Mouse (Mus musculus) myocyte (in vitro differentiated cells): ENCODE results near the gene Plxna4.

Experiments used
- CEBPB ChIP-seq: IDR thresholded peaks from 2 replicates; pipeline ENCODE4 v1.6.1; 2011; ENCODE audit warnings: mild to moderate bottlenecking, moderate library complexity; ENCODE audit not compliant: poor library complexity, insufficient read depth, severe bottlenecking
- E2F4 ChIP-seq: IDR thresholded peaks from one replicate; pipeline ENCODE4 v1.6.1; 2011; ENCODE audit warnings: mild to moderate bottlenecking, control low read depth, moderate library complexity; ENCODE audit not compliant: insufficient read depth
- MAX ChIP-seq: IDR thresholded peaks from one replicate; pipeline ENCODE4 v1.6.1; 2011; ENCODE audit warnings: low read depth, mild to moderate bottlenecking, control low read depth
- MYOD1 ChIP-seq, 3 experiments: IDR thresholded peaks; one replicate each; pipeline ENCODE4 v1.6.1; 2011; ENCODE audit warnings: control low read depth in 2 of 3, low read depth in 2 of 3, mild to moderate bottlenecking in 2 of 3, moderate library complexity in 1 of 3; ENCODE audit not compliant: insufficient read length in 2 of 3, control insufficient read depth in 1 of 3
- MYOG ChIP-seq, 3 experiments: IDR thresholded peaks; one replicate each; pipeline ENCODE4 v1.6.1; 2011; ENCODE audit warnings: control low read depth in 2 of 3, low read depth in 2 of 3, mild to moderate bottlenecking in 2 of 3; ENCODE audit not compliant: insufficient read length in 2 of 3, control insufficient read depth in 1 of 3, insufficient read depth in 1 of 3
- POLR2A ChIP-seq: IDR thresholded peaks from one replicate; pipeline ENCODE4 v1.6.1; 2011; ENCODE audit warnings: low read depth, mild to moderate bottlenecking, control low read depth, moderate library complexity; ENCODE audit not compliant: insufficient read length
- POLR2AphosphoS2 ChIP-seq: IDR thresholded peaks from one replicate; pipeline ENCODE4 v1.6.1; 2011; ENCODE audit warnings: low read depth, control low read depth; ENCODE audit not compliant: insufficient read length
- REST ChIP-seq: IDR thresholded peaks from one replicate; pipeline ENCODE4 v1.6.1; 2011; ENCODE audit warnings: mild to moderate bottlenecking, control low read depth, moderate library complexity; ENCODE audit not compliant: insufficient read depth, insufficient read length
- TCF12 ChIP-seq: IDR thresholded peaks from one replicate; pipeline ENCODE4 v1.6.1; 2011; ENCODE audit warnings: mild to moderate bottlenecking, control low read depth; ENCODE audit not compliant: poor library complexity, insufficient read depth, severe bottlenecking
- TCF3 ChIP-seq: IDR thresholded peaks from one replicate; pipeline ENCODE4 v1.6.1; 2011; ENCODE audit warnings: low read depth, control low read depth; ENCODE audit not compliant: insufficient read length
- USF1 ChIP-seq: IDR thresholded peaks from one replicate; pipeline ENCODE4 v1.6.1; 2011; ENCODE audit warnings: low read depth, mild to moderate bottlenecking, control low read depth, moderate library complexity

DNA sequence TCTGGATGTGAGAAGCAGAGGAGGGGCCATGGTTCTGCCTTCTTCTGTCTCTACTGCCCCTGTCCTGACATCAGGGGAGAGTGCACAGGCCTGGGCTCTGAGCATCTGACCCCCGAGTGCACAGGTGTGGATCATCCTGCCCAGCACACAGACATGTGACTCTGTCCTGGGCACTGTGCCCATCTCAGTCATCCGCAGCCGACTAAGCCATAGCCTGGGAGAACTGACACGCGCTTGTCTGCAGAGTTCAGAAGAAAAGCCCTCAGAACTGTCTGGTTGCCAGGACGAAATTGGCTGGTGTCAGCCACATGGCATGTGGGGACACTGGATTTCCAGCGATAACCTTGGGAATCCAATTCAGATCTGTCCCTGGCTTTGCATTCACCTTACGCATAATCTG, 210.8 kb downstream of the Plxna4 start:
- no peak for TF ChIP-seq POLR2A
- TF ChIP-seq POLR2AphosphoS2: no peak
- no peak for TF ChIP-seq TCF12
- no peak for TF ChIP-seq MYOD1 (IDR thresholded peaks at IDR 0.05; ENCODE audit: control insufficient read depth in 1 of 3, insufficient read length in 2 of 3, low read depth in 2 of 3)
- no peak for TF ChIP-seq MYOG (IDR thresholded peaks at IDR 0.05; ENCODE audit: control insufficient read depth in 1 of 3, insufficient read depth in 1 of 3, insufficient read length in 2 of 3, low read depth in 2 of 3)
- TF ChIP-seq USF1: no peak
- no peak for TF ChIP-seq E2F4
- no peak for TF ChIP-seq CEBPB
- TF ChIP-seq MAX: no peak
- TF ChIP-seq REST: no peak
- no peak for TF ChIP-seq TCF3
